Mouse (Mus musculus): ENCODE measurements around the gene Tsga10ip. TPM values are rescaled to one million over a fixed set of nuclear protein-coding genes. Genes with fewer than 3 reads are reported as not detected.

The Tsga10ip gene
- polyA plus RNA-seq, 1 experiment from 2014 or later: not detected

DNA sequence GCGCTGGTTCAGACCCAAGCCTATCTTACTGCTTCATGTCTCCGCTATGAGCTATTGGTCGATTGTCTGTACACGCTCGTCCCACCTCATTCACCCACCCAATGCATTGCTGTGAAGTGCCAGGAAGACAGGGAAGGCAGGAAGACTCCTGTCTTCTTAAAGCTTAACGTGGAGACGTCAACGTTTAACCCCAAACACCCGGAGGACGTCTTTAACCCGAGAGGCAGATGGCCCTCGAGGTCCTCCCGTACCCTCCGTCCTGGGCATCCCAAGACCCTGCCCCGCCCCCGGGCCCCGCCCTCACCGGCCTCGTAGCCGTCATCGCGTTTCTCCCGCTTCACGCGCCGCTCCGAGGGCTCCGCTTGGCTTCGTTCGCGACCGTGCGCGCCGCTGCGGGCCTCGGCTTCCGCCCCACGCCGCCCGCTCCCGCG is 14.3 kb downstream of the Tsga10ip start:
- WGBS (ENCODE audit: insufficient replicate concordance): under 1% methylated on average over 43 of the region's 43 CpGs
- peaks cover 38% of the 10 kb centered on the region for H3K4me1 ChIP-seq

DNA sequence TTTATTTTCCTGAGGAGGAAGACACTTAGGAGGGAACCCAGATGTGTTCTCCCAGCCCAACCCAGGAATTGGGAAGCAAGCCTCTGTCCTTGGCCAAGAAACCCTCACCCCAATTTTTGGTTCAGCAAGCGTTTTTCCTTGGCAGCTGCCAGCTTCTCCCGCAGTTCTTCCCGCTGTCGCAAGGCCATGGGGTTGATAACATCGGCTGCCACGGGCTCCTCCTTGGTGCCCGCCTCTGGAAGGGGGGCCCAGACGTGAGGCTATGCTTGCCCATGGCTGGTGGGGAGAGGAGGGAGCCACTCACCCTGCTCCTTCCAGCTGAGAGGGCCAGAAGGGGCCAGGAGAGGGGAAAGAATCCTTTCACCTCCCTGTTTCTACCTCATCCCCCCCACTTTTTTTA is 17.6 kb downstream of the Tsga10ip start:
- no peak overlapping the region for H3K27ac ChIP-seq
- WGBS (ENCODE audit: insufficient replicate concordance): 86% methylated on average over 8 of the region's 8 CpGs
- peaks cover 70% of the 10 kb centered on the region for H3K36me3 ChIP-seq
- H3K9me3 ChIP-seq (replicated peaks): no peaks in the 10 kb centered on the region
- H3K9ac ChIP-seq: no peak overlapping the region
- no peak overlapping the region for H3K4me3 ChIP-seq
- no peak for ATAC-seq
- no peaks in the 10 kb centered on the region for H3K27me3 ChIP-seq (replicated peaks)
- H3K4me2 ChIP-seq: no peak overlapping the region
- H3K4me1 ChIP-seq: peaks cover 27% of the 10 kb centered on the region

More for the DNA sequence above, 14.3 kb downstream of the Tsga10ip start:
- H3K9me3 ChIP-seq (replicated peaks): no peaks in the 10 kb centered on the region
- peak overlapping the region; percentile 88 for H3K27ac ChIP-seq
- ATAC-seq: peak; percentile 50
- peak overlapping the region; percentile 79 for H3K4me2 ChIP-seq
- peaks cover 37% of the 10 kb centered on the region for H3K36me3 ChIP-seq
- peak overlapping the region; percentile 98 for H3K4me3 ChIP-seq
- H3K9ac ChIP-seq: peak overlapping the region; percentile 95
- no peaks in the 10 kb centered on the region for H3K27me3 ChIP-seq (replicated peaks)

DNA sequence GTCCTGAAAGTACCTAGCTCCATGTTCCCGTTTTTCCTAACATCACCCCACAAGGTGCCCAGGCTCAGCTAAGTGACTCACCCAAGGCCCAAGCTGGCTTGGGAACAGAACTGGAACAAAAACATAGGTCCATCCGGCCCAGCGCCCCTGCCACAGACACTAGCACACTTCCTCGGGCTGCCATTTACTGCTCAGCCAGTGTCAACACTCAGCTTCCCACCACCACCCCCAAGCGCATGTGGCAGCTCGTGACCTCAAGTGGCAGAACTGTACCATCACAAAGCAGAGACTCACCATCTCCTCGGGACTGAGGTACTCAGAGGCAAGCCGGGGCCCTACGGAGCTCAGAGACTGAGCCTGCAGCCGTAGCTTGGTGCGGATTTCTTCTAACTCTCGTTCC is 19.0 kb downstream of the Tsga10ip start:
- Histone ChIP-seq H3K9ac (no peak overlapping the region), H3K4me3 (no peak overlapping the region), H3K4me2 (no peak overlapping the region), H3K27ac (no peak overlapping the region), H3K9me3 (replicated peaks) (no peaks in the 10 kb centered on the region), H3K4me1 (peaks cover 19% of the 10 kb centered on the region), H3K36me3 (peaks cover 84% of the 10 kb centered on the region), H3K27me3 (replicated peaks) (no peaks in the 10 kb centered on the region)
- WGBS (ENCODE audit: insufficient replicate concordance): 87% methylated on average over 12 of the region's 12 CpGs
- no peak for ATAC-seq

DNA sequence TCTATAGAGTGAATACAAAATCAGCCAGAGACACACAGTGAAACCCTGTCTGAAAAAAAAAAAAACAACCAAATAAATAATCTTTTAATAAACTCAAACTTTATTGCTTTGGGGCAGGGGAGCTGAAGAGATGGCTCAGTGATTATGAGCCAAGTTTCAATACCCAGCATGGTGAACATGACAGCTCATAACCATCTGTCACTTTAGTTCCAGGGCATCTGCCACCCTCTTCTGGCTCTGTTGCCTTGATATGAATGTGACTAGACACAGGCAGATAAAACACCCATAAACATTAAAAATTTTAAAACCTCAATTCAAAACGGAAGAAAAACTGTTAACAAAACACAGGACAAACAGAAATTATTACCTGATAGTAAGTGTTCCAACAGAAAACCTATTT is 24.9 kb downstream of the Tsga10ip start:
- no peak overlapping the region for H3K4me2 ChIP-seq

DNA sequence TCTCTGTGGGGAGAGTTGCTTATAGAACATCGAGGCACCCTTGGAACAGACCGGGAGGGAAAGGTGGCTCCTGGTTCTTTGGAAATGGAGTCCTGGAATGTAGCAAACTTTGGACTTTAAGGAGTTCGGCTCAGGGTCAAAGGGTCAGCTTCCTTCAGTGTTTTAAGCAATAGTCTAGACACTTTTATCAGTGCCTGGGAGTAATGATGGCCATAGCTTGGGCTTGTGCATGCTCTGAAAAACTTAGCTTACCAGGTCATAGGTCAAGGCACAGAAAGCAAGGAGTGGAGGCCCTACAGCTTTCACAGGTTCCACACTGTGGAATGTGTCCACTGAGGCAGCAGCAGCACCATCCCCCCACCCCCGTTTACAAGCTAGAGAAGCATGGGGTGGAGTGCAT is 27.6 kb downstream of the Tsga10ip start:
- no peak for ATAC-seq
- 76% methylated on average over 4 of the region's 4 CpGs for WGBS (ENCODE audit: insufficient replicate concordance)
- H3K27me3 ChIP-seq (replicated peaks): no peaks in the 10 kb centered on the region
- no peak overlapping the region for H3K27ac ChIP-seq
- no peak overlapping the region for H3K4me3 ChIP-seq
- H3K4me2 ChIP-seq: no peak overlapping the region
- peaks cover 64% of the 10 kb centered on the region for H3K36me3 ChIP-seq
- H3K9ac ChIP-seq: no peak overlapping the region
- H3K9me3 ChIP-seq (replicated peaks): no peaks in the 10 kb centered on the region
- no peaks in the 10 kb centered on the region for H3K4me1 ChIP-seq

More for the DNA sequence above, 24.9 kb downstream of the Tsga10ip start:
- 72% methylated on average over 1 of the region's 1 CpGs for WGBS (ENCODE audit: insufficient replicate concordance)
- no peak for ATAC-seq
- no peak overlapping the region for H3K9ac ChIP-seq
- peaks cover 65% of the 10 kb centered on the region for H3K36me3 ChIP-seq
- H3K9me3 ChIP-seq (replicated peaks): no peaks in the 10 kb centered on the region
- H3K4me3 ChIP-seq: no peak overlapping the region
- H3K4me1 ChIP-seq: no peaks in the 10 kb centered on the region
- no peak overlapping the region for H3K27ac ChIP-seq
- no peaks in the 10 kb centered on the region for H3K27me3 ChIP-seq (replicated peaks)

DNA sequence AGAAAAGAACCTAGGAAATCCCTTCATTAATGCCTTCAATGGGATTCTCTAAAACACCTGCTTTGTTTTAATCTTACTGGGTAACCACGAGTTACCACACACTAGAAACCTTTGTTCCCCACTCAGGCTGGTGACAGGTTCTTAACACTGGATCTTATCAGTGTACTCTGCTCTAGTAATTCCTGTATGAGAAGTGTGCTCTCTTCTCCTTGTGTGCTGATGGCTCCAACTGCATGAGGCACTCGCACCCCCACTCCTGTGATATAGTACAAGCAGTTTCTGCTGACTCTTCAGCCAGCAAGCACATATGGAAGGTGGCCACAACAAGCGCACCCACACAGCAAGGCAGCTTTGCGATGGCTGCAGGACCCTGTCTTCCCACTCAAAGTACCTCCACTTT is 28.1 kb downstream of the Tsga10ip start:
- Histone ChIP-seq H3K27ac (no peak overlapping the region), H3K4me3 (no peak overlapping the region), H3K9me3 (replicated peaks) (no peaks in the 10 kb centered on the region), H3K4me2 (no peak overlapping the region), H3K27me3 (replicated peaks) (no peaks in the 10 kb centered on the region), H3K4me1 (no peaks in the 10 kb centered on the region), H3K36me3 (peaks cover 64% of the 10 kb centered on the region), H3K9ac (no peak overlapping the region)
- no peak for ATAC-seq
- 69% methylated on average over 4 of the region's 4 CpGs for WGBS (ENCODE audit: insufficient replicate concordance)

DNA sequence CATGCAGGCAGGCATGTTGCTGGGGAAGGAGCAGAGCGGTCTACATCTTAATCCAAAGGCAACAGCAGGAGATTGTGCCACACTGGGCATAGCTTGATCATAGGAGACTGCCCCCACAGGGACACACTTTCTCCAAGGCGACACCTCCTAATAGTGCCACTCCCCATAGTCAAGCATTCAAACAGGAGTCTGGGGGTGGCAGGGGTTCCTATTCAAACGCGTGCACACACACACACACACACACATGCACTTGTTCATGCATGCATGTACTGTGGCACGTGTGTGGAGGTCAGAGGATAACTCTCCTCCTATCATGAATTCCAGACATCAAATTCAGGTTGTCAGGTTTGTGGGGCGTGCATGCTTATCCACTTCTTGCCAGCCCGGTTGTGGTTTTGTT is 29.6 kb downstream of the Tsga10ip start:
- peaks cover 63% of the 10 kb centered on the region for H3K36me3 ChIP-seq
- 86% methylated on average over 7 of the region's 7 CpGs for WGBS (ENCODE audit: insufficient replicate concordance)

DNA sequence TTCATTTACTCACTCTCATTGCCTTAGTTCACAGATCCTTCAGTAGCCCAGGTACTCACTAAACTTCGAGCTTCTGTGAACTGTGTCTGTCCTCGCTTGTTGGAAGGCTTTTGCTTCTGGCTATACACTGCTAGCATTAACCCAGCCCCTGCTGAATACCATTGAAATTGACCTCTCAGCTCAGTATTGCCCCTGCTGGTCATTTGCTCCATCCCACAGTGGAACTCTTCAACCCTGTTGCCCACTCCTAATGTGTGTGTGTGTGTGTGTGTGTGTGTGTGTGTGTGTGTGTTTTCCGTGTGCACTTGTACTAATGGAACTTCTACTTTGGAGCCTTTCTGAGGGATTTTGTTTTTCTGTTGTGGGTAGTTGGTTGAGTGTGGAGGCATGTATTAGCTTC is 31.4 kb downstream of the Tsga10ip start:
- WGBS (ENCODE audit: insufficient replicate concordance): 79% methylated on average over 3 of the region's 3 CpGs
- H3K9me3 ChIP-seq (replicated peaks): no peaks in the 10 kb centered on the region
- ATAC-seq: no peak
- H3K9ac ChIP-seq: no peak overlapping the region
- H3K4me3 ChIP-seq: no peak overlapping the region
- peaks cover 56% of the 10 kb centered on the region for H3K36me3 ChIP-seq
- peaks cover 20% of the 10 kb centered on the region for H3K4me1 ChIP-seq
- H3K4me2 ChIP-seq: no peak overlapping the region
- H3K27ac ChIP-seq: no peak overlapping the region
- H3K27me3 ChIP-seq (replicated peaks): no peaks in the 10 kb centered on the region

More for the DNA sequence above, 29.6 kb downstream of the Tsga10ip start:
- Histone ChIP-seq H3K4me2 (no peak overlapping the region), H3K9me3 (replicated peaks) (no peaks in the 10 kb centered on the region), H3K4me3 (no peak overlapping the region), H3K9ac (no peak overlapping the region), H3K27me3 (replicated peaks) (no peaks in the 10 kb centered on the region), H3K4me1 (peaks cover 11% of the 10 kb centered on the region), H3K27ac (no peak overlapping the region)
- no peak for ATAC-seq

DNA sequence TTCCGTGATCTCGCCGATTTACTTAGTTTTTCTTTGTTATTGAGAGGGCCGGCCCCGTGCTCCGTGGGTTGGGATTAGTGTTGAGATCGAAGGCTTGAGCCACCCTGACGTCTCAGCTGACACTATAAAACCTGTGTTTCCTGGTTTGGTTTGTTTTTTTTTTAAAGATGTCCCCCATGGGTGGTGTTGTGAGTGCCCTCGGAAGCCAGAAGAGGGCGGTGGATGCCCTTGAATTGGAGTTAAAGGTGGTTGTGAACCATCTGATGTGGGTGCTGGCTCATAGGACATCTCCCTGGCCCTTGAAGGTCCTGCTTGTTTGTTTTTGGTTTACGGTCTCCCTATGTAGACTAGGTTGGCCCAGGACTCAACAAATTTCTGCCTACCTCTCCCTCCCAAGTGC is 34.9 kb downstream of the Tsga10ip start:
- Histone ChIP-seq H3K4me3 (peak overlapping the region; percentile 79), H3K27me3 (replicated peaks) (no peaks in the 10 kb centered on the region), H3K9me3 (replicated peaks) (no peaks in the 10 kb centered on the region), H3K36me3 (peaks cover 68% of the 10 kb centered on the region), H3K27ac (peak overlapping the region; percentile 92), H3K9ac (peak overlapping the region; percentile 91), H3K4me1 (peaks cover 48% of the 10 kb centered on the region), H3K4me2 (peak overlapping the region; percentile 96)
- no peak for ATAC-seq
- WGBS (ENCODE audit: insufficient replicate concordance): 8% methylated on average over 11 of the region's 11 CpGs

DNA sequence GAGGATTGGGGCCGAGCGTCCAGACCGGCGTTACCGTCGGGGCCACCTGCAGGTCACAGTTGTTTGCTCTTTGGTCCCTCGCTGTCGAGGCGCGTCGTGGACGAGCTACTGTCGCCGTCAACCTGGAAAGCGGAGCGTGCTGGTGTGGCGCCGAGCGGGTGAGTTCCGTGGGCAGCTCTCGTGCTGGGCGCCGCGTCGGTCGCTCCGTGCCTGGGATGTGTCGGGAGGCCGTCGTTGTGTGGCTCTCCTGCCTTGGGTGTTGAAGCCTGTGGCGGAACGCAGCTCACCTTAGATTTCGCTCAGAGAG is 35.3 kb downstream of the Tsga10ip start, which contains the start of gene Banf1:
Gene Banf1, minus strand, starts transcription at position 116 of the 307 bp plus-strand sequence.
- peaks cover 48% of the 10 kb centered on the region for H3K4me1 ChIP-seq
- under 1% methylated on average over 33 of the region's 33 CpGs for WGBS (ENCODE audit: insufficient replicate concordance)
- peak within 1 kb of the TSS; percentile 91 for H3K9ac ChIP-seq
- H3K4me2 ChIP-seq: peak within 1 kb of the TSS; percentile 96
- peak within 1 kb of the TSS; percentile 92 for H3K27ac ChIP-seq
- peak; percentile 8 for ATAC-seq
- H3K9me3 ChIP-seq (replicated peaks): no peaks in the 10 kb centered on the region
- peaks cover 64% of the 10 kb centered on the region for H3K36me3 ChIP-seq
- no peaks in the 10 kb centered on the region for H3K27me3 ChIP-seq (replicated peaks)
- peak within 1 kb of the TSS; percentile 79 for H3K4me3 ChIP-seq

DNA sequence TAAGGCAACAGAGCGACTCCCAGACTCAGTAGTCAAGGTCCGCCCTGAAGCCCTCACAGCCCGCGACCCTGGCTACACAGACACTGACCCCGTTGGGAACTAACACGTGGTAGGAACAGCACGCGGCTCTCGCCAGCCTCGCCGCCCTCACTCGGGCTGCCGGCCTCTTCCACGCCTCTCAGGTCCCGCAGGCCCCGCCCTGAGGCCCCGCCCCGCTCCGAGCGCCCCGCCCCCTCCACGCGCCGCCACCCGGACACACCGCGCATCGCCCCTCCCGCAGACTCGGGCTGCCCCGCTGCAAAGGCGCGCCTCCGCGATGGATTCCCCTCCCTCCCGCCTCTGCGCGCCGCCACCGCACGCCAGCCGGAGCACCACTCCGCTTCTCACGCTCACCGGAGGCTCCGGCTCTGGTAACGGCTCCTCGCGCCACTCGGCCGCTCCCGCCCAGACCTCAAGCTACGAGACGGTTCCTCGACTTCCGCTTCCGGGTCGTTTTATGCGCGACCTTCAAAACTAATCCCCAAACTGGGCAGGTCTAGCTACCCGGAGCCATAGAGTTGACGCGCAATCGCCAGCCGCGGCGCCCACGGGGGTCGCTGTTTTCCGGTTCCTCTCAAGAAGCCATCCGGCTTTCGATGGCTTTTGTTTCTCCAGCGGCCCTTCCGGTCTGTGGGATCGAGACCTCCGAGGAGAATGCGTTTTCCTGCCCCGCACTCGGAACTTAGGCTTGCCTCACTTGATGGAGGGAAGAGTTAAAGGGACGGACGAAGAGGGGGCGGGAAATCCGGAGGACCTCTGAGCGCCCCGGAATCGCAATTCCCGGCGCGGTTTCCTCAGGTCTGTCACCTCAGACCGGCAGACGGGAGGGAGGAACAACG is 35.9 kb downstream of the Tsga10ip start, which contains the start of gene Eif1ad:
Gene Eif1ad, plus strand, starts transcription at position 567 of the 878 bp plus-strand sequence.
- Histone ChIP-seq H3K4me1 (peaks cover 48% of the 10 kb centered on the region), H3K36me3 (peaks cover 58% of the 10 kb centered on the region), H3K9me3 (replicated peaks) (no peaks in the 10 kb centered on the region), H3K4me2 (peak within 1 kb of the TSS; percentile 96), H3K4me3 (peak within 1 kb of the TSS; percentile 79), H3K27me3 (replicated peaks) (no peaks in the 10 kb centered on the region), H3K27ac (peak within 1 kb of the TSS; percentile 92), H3K9ac (peak within 1 kb of the TSS; percentile 91)
- ATAC-seq: peak; percentile 93
- WGBS (ENCODE audit: insufficient replicate concordance): under 1% methylated on average over 77 of the region's 92 CpGs

DNA sequence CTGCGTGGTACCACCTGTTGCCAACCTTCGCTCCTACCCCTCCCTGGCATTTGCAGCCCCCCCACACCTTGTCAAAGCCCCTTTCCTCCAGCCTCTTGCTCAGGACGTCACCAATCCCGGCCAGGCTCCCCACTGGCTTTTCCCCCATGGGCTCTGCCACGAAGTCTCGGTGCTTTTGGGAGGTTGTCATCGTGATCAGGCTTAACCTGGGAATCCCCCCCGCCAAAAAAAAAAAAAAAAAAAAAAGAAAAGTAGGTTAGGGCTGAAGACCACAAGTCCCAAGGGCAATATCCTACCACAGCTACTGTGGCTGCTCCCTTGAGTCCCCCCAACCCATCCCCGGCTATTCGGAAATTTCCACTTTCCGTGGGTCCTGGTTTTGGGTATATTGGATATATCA is 36.6 kb downstream of the Tsga10ip start:
- Histone ChIP-seq H3K4me1 (peaks cover 48% of the 10 kb centered on the region), H3K9me3 (replicated peaks) (no peaks in the 10 kb centered on the region), H3K27ac (peak overlapping the region; percentile 92), H3K4me2 (peak overlapping the region; percentile 96), H3K9ac (peak overlapping the region; percentile 91), H3K36me3 (peaks cover 53% of the 10 kb centered on the region), H3K4me3 (peak overlapping the region; percentile 79), H3K27me3 (replicated peaks) (no peaks in the 10 kb centered on the region)
- 5% methylated on average over 11 of the region's 11 CpGs for whole genome bisulfite sequencing (ENCODE audit: insufficient replicate concordance)
- ATAC-seq: no peak
